Mouse (Mus musculus): ENCODE results near the gene Naa40.

Naa40 gene

GRCm38 (mm10) chr19:7265478-7266191 is 24.7 kb upstream of the Naa40 start:
- peak; percentile 61 for DNase-seq (ENCODE audit: low spot score)

- DNase-seq (ENCODE audit: low spot score): peak; percentile 53
Measured at GRCm38 (mm10) chr19:7264766-7265331, 23.9 kb upstream of the Naa40 start.

GRCm38 (mm10) chr19:7264088-7264765 is 23.2 kb upstream of the Naa40 start:
- peak; percentile 73 for DNase-seq (ENCODE audit: low spot score)

GRCm38 (mm10) chr19:7262592-7262991 is 21.6 kb upstream of the Naa40 start:
- DNase-seq (ENCODE audit: low spot score): no peak

- no peak for DNase-seq (ENCODE audit: low spot score)
Measured at GRCm38 (mm10) chr19:7261964-7262363, 21.0 kb upstream of the Naa40 start.

GRCm38 (mm10) chr19:7261476-7261875 is 20.5 kb upstream of the Naa40 start:
- DNase-seq (ENCODE audit: low spot score): no peak

- DNase-seq (ENCODE audit: low spot score): peak; percentile 65
Measured at GRCm38 (mm10) chr19:7257881-7258280, 16.9 kb upstream of the Naa40 start.

GRCm38 (mm10) chr19:7246021-7246420 is 5.0 kb upstream of the Naa40 start:
- DNase-seq (ENCODE audit: low spot score): no peak

- DNase-seq (ENCODE audit: low spot score): peak; percentile 15
Measured at GRCm38 (mm10) chr19:7240291-7240690, 692 bp downstream of the Naa40 start.

- DNase-seq (ENCODE audit: low spot score): no peak
Measured at GRCm38 (mm10) chr19:7239574-7239973, 1.4 kb downstream of the Naa40 start.

- peak; percentile 21 for DNase-seq (ENCODE audit: low spot score)
Measured at GRCm38 (mm10) chr19:7236742-7237141, 4.2 kb downstream of the Naa40 start.

GRCm38 (mm10) chr19:7236011-7236410 is 5.0 kb downstream of the Naa40 start:
- DNase-seq (ENCODE audit: low spot score): no peak

GRCm38 (mm10) chr19:7235461-7235860 is 5.5 kb downstream of the Naa40 start:
- no peak for DNase-seq (ENCODE audit: low spot score)

GRCm38 (mm10) chr19:7234537-7235221 is 6.3 kb downstream of the Naa40 start:
- DNase-seq (ENCODE audit: low spot score): peak; percentile 77

GRCm38 (mm10) chr19:7226511-7226914 is 14.5 kb downstream of the Naa40 start:
- no peak for DNase-seq (ENCODE audit: low spot score)

- no peak for DNase-seq (ENCODE audit: low spot score)
Measured at GRCm38 (mm10) chr19:7225096-7225690, 15.8 kb downstream of the Naa40 start.

- no peak for DNase-seq (ENCODE audit: low spot score)
Measured at GRCm38 (mm10) chr19:7224253-7224652, 16.7 kb downstream of the Naa40 start.

GRCm38 (mm10) chr19:7223488-7223887 is 17.5 kb downstream of the Naa40 start:
- DNase-seq (ENCODE audit: low spot score): no peak

- no peak for DNase-seq (ENCODE audit: low spot score)
Measured at GRCm38 (mm10) chr19:7222196-7222595, 18.8 kb downstream of the Naa40 start.

- no peak for DNase-seq (ENCODE audit: low spot score)
Measured at GRCm38 (mm10) chr19:7218753-7219152, 22.2 kb downstream of the Naa40 start.

- DNase-seq (ENCODE audit: low spot score): no peak
Measured at GRCm38 (mm10) chr19:7217926-7218267, 23.1 kb downstream of the Naa40 start.

- peak; percentile 95 for DNase-seq (ENCODE audit: low spot score)
Measured at GRCm38 (mm10) chr19:7217162-7217925, 23.6 kb downstream of the Naa40 start, which contains the start of gene Cox8a. Gene Cox8a (minus strand): TSS chr19:7217616.
